Mouse (Mus musculus) erythroblast, adult 5-6 weeks (primary cell): Measurements from ENCODE around the gene Sgk2. TPM values are rescaled to one million over a fixed set of nuclear protein-coding genes. Genes with fewer than 3 reads are reported as not detected.
"Not testable (repeated sequence)": the region's sequence is repeated elsewhere in the genome, so short reads cannot be mapped to it uniquely, and the experiment has no call there.

Source experiments
- ATAC-seq: replicated peaks from 2 replicates; pipeline ENCODE4 v1.8.0; 2016; ENCODE audit warnings: moderate number of reproducible peaks, mild to moderate bottlenecking, moderate TSS enrichment, inconsistent platforms; ENCODE audit not compliant: poor library complexity, low FRiP score, severe bottlenecking
- total RNA-seq, 2 experiments: library from RNA; stranded (forward) in 1 of 2; stranded (reverse) in 1 of 2; fragments of 150-400 nt in 1 of 2; fragments of 200-764, 138-1000 nt in 1 of 2; gene quantifications; 2 replicates each; pipeline versions ENCODE4 v1.2.3 to v1.2.4; 2015 to 2017; ENCODE audit warnings: low replicate concordance in 2 of 2

Gene Sgk2
- total RNA-seq, 2 experiments from 2014 or later = not detected

DNA sequence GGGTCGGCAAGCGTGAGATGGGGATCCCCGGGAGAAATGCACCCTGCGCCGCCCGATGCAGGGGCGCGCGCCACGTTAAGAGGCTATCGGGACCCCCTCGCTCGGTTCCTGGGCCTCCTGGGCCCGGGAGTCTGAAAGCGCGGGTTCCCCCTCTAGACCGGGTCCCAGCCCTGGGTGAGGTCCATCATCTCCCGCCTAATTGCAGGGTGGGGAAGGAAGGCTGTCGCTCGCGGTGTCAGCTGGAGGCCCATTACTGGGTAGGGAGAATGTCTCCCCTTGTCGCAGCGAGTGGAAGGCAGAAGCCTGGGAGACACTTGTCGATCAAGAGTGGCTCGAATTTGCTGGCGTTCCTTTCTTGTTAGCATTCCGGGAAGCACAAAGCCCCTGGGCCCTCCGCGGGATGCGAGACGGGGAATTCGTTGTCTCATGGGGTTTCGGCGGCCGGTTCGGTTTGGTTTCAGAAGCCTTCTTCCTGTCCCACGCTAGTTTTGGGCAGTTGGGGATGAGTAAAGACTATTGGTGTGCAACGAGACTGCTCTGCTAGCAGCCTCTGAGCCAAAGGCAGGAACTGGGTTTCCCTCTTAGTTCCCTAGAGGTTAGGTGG, 67.9 kb downstream of the Sgk2 start:
- peak; percentile 28 for ATAC-seq

DNA sequence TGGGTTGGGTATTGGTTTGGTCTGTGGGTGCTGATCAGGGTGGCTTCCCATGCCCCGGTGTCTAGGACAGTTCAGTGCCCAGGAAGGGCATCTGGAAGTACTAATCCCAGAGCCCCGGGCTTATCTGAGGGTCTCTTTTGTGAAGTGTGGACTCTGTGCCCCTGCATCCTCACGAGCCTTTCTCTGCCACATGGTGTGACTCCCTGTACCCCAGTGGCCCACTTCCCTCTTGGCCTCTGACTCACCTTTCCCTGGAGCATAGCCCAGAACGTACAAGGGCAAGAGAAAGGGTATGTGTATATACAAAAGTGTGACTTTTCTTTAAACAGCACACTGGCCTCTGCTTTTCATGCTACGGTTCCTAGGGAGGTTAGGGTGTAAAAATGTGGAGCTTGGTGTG, 68.6 kb downstream of the Sgk2 start:
- ATAC-seq = no peak

DNA sequence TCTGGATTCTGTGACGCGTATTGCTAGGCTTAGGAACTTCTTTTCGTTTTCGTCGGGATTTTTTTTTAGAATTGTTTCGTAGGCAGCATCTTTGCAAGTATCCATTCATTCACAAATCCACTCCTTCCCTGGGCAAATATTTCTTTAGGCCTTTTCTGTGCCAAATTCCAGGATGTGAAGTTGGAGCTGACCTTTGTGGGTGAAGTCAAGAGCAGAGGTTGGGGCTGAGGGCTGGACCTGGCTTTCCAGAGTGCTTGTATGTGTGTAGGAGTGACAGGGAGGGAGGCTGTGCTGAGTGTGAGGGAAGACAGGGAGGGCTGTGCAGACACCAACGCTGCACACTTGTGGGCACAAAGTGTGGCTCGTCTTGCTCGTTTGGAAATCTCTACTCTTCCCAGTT, 69.5 kb downstream of the Sgk2 start:
- no peak for ATAC-seq

DNA sequence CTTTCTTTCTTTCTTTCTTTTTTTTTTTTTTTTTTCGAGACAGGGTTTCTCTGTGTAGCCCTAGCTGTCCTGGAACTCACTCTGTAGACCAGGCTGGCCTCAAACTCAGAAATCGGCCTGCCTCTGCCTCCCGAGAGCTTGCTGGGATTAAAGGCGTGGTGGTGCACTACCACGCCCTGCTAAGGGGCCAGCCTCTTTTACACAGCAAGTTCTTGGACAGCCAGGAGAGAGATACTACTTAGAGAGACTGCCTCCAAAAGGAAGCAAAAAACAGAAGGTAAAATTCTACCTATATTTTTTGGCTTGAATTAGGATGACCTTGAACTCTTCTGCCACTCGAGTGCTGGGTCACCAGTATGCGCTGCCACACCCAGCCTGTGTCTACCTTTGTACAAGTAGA, 71.9 kb downstream of the Sgk2 start:
- not testable (repeated sequence) for ATAC-seq

DNA sequence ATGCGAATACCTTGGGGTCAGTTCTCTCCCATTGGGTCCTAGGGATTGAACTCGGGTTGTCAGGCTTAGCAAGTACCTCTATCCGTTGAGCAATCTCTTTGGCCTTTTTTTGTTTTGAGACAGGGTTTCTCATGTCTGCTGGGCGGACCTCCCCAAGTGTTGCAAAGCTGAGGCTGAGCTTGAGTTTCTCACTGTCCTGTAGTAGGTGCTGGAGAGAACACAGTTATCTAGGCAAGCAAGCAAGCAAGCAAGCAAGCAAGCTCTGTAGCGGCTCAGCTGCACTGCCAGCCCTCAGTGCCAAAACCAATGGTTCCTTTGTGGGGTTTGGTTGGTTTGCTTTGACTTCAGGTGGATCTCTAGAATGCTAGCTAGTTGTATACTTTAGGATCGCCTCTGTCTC, 73.5 kb downstream of the Sgk2 start:
- no peak for ATAC-seq

DNA sequence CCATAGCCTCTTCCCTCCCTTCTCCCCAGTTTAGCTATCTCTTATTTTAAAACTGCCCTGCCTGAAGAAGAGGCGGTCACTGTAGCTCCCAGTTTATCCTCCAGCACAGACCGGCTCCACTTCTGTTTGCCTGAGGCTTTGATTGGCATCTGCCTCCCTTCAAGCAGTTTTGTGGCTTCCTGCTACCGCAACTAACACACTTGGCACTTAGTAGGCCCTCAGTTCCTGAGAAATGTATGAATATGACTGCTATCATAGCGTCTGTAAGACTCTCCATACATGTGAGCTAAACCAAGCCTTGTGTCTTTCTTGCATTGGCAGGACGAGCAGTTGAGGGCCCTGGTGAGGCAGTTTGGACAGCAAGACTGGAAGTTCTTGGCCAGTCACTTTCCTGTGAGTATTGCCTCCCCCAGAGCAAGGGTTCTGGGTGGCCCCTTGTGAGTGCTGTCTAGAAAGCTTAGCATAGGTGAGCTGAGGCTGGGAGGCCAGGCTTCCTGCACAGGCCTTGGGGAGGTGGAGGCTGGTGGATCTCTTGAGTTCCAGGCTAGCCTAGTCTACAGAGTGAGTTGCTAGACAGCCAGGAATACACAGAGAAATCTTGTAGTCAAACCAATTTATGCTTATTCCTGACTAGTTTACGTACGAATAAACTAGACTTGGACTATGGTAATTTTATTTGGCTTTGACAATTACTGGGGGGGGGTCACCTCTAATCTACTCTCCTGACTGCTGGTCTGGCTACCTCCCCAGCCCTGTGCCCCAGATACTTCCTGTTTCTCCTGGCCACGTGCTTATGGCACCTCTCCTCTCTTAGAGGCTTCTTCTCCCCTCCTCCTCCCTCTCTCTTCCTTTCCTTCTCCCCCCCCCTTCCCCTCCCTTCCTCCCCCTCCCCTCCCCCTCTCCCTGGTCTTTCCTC, 74.3 kb downstream of the Sgk2 start:
- ATAC-seq = no peak

DNA sequence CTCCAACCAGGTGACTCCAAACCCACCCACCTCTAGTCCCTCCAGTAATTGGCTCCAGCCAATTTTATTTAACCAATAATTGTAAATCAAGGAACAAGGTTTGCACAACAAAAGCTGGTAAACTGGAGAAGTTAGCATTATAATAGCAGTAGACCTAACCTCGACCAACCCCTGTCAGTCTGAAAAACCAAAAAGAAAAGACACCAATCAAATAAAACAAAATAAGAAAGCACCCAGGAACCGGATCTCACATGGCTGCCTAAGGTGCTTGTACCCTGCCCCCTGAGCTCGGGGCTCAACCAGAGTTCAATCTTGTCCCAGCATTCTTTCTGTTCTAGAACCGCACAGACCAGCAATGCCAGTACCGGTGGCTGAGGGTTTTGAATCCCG, 75.0 kb downstream of the Sgk2 start:
- no peak for ATAC-seq

Other genes starting within 250 kb of the Sgk2 start
- gene Srsf6, start 55.8 kb upstream of the Sgk2 start, total RNA-seq (2015; ENCODE audit: low replicate concordance) = 59.0 and 69.2 TPM in 2 replicates
- 53.0 and 57.5 TPM in 2 replicates for gene Srsf6, start 55.8 kb upstream of the Sgk2 start, total RNA-seq (2017; ENCODE audit: low replicate concordance)
- gene L3mbtl1, start 43.9 kb upstream of the Sgk2 start, total RNA-seq (2015; ENCODE audit: low replicate concordance) = not detected in 2 replicates
- 0.28 TPM in 1 of 2 replicates, not detected in the other for gene L3mbtl1, start 43.9 kb upstream of the Sgk2 start, total RNA-seq (2017; ENCODE audit: low replicate concordance)
- 6.7 and 16.7 TPM in 2 replicates for gene Ift52, start 30.0 kb downstream of the Sgk2 start, total RNA-seq (2015; ENCODE audit: low replicate concordance)
- gene Ift52, start 30.0 kb downstream of the Sgk2 start, total RNA-seq (2017; ENCODE audit: low replicate concordance) = 5.4 and 13.5 TPM in 2 replicates
- 9.2 and 22.2 TPM in 2 replicates for gene Mybl2, start 67.4 kb downstream of the Sgk2 start, total RNA-seq (2015; ENCODE audit: low replicate concordance)
- gene Mybl2, start 67.4 kb downstream of the Sgk2 start, total RNA-seq (2017; ENCODE audit: low replicate concordance) = 35.9 and 65.1 TPM in 2 replicates
- 2.9 TPM in 1 of 2 replicates, not detected in the other for gene Gtsf1l, start 100.5 kb downstream of the Sgk2 start, total RNA-seq (2015; ENCODE audit: low replicate concordance)
- not detected in 2 replicates for gene Gtsf1l, start 100.5 kb downstream of the Sgk2 start, total RNA-seq (2017; ENCODE audit: low replicate concordance)
- not detected in 2 replicates for gene Tox2, start 215.8 kb downstream of the Sgk2 start, total RNA-seq (2015; ENCODE audit: low replicate concordance)
- gene Tox2, start 215.8 kb downstream of the Sgk2 start, total RNA-seq (2017; ENCODE audit: low replicate concordance) = not detected in 2 replicates